Mouse (Mus musculus) kidney, postnatal 14 days (tissue): ENCODE data around the gene Nxf1.
"Not testable (repeated sequence)": the region's sequence is repeated elsewhere in the genome, so short reads cannot be mapped to it uniquely, and the experiment has no call there.

Experiments
- DNase-seq: peaks from one replicate; pipeline ENCODE4 v3.0.0; 2022; ENCODE audit warnings: mixed read lengths

Nxf1 gene

DNA sequence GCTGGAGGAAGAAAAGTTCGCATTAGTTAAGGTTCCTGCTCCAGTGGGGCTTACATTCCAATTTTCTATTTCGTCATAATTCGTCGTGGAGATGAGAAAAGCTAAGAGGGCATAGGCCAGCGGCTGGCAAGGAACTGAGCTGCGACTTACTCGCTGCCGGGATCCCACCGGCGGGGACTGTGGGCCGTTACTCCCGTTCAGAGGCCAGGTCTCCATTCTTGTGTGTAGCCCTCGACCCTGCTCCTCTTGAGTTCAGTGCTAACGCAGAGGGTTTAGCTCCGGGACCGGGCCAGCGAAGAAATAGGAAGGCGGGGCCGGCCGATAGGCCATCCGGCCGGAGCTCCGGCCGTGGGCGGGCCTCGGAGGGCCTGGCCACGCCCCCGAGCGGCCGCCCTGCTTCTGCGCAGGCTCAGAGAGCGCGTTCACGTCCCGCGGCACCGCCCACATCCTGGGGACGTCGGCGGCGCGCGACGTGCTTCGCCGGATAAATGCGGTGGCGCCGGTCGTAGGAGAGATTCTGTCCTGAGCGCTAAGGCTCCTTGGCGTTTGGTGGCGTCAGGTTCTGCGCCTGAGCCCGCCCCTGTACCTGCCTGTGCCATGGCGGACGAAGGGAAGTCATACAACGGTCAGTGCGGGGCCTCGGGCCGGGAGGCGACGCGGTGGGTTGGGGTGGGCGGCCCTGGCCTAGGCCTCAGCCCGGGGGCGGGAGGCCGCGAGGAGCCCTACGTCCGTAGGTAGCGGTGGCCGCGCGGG, at the start of gene Nxf1:
Gene Nxf1 (plus strand): TSS at position 439 of the 753 bp plus-strand sequence.
- DNase-seq = peak; percentile 97

DNA sequence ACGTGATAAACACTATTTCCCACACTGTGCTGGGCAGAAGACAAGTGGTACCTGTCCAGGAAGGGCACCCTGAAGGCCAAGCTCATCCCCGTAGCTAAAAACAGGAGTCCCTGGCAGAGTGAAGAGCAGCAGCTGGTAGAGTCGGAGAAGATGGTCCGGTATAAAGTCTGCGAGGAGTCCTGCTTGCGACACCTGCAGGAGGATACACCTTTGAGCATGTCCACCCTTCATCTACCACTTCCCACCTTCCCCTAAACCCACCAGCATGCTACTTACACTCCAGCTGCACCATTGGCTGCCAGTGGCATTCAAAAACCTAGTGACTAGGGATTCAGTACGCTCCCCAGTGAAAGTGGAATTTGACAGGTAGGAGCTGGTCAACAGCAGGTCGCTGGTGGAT, 47.9 kb upstream of the Nxf1 start:
- DNase-seq = no peak

DNA sequence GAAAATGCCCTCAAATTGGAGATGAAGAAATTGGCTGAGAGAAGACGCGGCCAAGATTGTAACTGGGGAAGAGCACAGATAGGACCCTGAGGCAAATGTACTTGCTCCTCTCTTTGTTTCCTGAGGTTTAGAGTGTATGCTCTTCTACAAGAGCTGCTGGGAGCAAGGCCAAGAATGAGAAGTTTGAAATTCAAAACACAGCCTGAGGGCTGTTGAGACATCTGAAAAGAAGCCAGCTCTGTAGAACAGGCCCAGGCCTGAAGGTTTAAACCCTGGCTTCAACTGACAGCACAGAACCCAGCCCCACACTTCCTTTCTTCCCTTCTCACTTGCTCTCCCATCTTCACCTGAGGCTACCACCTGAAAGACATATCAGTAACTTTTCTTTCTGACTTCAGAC, 46.8 kb upstream of the Nxf1 start:
- no peak for DNase-seq

DNA sequence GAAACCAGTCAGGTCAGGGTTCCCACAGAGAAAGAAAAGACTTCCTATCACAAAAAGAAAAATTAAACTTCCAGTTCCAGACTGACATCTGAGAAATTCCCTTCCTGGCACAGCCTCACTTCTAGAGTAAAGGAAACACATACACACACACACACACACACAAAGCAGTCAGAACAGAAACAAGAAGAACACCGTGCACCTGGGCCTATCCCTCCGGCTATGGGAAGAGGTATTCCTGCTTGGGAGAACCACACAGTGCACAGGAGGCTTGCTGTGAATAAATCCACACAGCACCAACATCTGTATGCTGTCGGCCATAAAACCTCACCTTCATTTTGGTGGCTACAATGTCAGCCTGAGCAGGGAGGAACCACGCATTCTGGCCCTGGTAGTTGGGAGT, 45.4 kb upstream of the Nxf1 start:
- DNase-seq = peak; percentile 31

DNA sequence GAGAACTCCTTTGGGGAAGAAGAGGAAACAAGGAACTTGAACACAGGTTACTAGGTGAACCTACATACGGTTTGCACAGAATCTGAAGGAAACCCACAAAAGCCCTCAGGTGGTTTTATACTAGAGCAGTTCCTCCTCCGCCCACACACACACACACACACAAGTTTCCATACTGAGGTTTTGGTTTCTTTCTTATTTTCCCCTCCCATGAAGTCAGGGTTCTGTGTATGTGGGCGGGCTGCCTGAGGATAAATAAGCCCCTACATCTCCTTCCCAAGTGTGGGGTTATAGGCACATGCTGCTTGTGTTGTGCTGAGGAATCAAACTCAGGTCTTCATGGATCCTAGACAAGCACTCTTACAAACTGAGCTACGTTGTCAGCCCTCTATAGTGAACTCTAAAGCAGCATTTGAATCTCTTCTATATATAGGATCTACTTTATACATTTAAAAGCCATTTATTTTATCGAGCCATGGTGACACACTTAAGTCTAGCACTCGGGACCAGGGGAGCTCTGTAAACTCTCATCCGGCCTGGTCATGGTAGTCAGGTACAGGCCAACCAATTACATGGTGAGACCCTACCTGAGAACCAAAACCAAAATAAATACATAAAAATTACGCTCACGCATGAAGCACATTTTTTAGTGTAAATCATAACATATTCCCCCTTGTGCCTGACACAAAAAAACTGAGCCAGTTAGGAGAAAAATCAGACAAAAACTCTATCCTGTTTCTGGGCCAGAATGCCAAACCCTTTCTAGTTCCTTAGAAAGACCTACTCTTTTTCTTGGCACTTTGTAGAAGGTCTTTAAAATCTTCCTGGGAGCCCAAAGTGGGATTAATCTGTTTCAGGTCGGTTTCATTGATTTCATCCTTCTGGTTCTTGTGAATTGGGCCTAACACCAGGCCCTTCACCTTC, 44.7 kb upstream of the Nxf1 start:
- no peak for DNase-seq

DNA sequence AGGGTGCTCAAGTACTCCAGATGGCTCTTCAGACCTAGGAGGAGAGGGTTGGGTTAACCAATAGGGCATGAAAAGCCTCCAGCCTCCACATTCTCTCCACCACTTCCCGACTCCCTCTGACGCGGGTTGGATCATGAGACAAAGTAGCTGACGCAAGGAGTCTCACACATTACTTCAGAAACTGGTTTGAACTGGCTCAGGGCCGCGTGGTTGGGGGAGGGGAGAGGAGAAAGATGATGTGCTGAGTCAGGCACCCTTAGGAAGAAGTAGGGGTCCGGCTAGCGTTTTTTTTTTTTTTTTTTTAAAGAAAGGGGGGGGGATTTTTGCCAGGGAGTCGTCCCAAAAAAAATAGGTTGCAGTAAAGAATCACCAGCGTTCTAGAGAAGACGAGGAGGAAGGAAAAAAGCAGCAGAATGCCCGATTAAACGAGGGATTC, 44.0 kb upstream of the Nxf1 start:
- peak; percentile 89 for DNase-seq

DNA sequence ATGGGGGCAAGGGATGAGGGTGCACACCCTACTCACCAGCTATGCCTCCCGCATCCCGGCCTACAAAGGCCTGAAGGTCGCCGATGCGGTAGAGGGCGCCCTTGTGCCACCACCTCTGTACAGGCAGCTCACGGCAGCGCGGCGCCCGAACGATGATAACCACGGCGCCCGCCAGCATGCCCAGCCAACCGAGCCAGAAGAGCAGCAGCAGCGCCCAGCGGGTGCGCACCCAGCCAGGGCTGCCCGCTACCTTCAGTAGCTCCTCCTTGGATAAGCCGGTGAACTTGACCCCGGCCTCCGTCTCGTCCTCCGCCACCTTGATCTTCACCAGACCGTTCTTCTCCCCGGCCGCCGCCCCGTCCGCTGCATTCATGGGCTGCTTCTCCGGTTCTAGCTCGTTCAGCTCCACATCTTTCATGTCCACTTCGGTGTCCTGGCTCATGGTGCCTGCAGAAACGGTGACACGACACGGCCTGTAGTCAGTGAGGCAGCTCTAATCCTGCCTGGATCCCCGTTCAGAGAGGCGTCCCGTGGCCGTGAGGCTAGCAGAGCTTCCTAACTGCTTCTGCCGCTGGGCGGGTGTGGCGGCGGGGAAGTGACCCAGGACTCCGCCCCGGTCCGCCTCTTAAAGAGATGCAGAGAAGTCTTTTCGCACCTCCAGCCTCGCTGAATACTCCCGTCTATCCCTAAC, 43.4 kb upstream of the Nxf1 start:
- DNase-seq = peak; percentile 95

DNA sequence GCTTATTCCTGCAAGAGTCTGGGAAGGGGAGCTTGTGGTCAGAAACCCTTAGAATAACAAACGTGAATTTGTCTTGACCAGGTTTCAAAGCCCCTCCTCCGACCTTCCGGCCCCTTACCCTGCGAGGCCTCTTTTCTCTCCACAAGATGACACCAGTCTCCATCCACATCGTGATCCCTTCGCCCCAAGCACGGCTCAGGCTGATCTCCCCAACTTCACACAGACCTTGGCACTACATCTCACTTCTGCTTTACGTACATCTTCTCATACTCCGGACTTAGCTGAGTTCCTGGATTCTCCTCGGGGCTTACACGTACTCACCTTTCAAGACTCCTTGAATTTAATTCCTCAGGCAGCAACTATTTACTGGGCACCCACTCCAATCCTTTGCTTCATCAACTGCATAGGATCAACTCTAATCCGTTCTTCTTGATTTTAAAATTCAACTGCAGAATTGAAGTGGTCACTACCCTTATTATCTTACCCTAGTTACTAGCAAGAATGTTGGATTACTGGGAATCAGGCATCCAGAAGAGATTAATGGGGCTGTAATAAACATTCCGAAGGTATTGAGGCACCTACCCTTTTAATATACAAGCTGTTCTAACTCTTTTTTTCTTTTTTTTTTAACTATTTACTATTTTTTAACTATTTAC, 42.7 kb upstream of the Nxf1 start:
- DNase-seq = no peak

DNA sequence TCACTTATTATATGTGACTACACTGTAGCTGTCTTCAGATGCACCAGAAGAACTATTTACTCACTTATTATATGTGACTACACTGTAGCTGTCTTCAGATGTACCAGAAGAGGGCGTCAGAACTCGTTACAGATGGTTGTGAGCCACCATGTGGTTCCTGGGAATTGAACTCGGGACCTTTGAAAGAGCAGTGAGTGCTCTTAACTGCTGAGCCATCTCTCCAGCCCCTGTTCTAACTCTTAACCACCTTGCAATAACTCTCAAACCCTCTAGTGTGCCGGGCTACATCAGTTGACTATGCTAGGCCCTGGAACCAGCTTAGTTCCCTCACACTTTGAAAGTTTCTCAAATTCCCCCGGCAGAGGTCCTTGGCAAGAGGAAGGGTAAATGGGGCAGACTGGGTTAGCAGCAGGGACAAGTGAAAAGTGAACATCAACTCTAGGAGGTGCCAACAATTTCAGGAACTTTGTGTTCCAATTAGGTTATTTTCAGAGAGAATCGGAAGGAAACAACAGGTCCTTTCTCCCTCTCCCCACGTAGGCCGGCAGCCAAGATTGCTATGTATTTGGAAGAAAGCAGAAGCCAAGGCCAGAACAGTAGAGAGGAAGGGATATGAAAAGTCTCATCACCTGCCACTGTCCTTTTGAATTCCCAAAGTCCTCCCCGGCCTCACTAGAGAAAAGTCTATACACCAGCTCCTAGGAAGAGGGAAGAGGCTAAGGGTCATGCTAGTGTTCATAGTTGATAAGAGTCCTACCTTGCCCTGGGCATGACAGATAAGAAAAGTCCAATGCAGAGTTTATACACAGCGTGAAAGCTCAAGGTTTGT, 42.0 kb upstream of the Nxf1 start:
- peak; percentile 43 for DNase-seq

DNA sequence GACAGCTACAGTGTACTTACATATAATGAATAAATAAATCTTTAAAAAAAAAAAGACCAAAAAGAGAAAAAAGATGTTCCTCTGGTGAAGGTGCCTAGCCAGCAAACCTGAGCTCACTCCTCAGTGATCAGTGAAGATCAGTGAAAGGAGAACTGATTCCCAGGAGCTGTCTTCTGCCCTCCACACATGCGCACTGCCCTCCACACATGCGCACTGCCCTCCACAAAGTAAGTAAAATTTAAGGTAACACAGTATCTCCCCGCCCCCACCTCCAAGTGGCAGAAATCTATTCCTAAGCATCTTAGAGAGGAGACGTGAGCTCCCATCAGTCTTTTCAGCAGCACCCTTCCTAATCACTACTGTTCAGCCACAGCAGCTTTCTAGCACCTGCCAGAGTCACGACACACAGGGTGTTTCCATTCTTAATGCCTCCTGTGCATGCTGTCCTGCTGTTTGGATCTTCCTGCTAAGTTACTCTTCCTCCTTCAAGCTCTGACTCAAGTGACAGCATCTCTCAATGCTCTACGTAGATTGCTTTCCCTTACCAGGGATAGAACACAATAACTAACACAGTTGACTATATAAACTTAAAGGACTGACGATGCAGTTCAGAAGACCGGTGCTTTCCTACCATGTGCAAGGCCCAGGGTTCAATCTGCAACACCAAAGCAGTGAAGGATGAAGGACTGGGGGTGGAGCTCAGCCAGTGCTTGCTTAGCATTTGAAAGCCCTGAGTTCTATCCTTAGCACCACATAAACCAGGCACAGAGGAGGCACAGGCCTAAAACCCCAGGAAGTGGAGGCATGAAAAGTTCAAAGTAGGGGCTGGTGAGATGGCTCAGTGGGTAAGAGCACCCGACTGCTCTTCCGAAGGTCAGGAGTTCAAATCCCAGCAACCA, 40.8 kb upstream of the Nxf1 start:
- no peak for DNase-seq

DNA sequence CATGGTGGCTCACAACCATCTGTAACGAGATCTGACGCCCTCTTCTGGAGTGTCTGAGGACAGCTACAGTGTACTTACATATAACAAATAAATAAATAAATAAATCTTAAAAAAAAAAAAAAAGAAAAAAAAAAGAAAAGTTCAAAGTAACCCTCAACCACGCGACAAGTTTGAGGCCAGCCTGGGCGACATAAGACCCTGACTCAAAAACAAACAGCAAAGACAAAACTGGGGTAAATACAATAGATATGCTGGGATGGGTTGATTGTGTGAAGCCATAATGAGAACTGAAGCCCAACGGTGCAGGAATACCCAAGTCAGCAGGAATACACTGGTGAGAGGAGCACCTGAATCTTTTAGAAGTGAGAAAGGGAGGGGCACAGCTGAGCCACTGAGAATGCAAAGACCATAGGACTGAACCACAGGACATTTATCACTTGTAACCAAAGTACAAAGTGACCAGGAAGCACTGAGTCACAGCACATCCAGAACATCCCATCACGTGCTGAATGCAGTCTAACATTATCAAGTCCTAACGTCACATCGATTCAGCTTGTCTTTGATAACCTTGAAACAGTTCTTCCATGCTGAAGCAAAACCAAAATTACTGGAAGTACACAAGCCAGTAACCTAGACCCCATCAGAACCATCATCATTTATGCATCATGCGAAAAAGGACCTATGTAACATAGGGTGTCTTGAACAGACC, 40.0 kb upstream of the Nxf1 start:
- no peak for DNase-seq

DNA sequence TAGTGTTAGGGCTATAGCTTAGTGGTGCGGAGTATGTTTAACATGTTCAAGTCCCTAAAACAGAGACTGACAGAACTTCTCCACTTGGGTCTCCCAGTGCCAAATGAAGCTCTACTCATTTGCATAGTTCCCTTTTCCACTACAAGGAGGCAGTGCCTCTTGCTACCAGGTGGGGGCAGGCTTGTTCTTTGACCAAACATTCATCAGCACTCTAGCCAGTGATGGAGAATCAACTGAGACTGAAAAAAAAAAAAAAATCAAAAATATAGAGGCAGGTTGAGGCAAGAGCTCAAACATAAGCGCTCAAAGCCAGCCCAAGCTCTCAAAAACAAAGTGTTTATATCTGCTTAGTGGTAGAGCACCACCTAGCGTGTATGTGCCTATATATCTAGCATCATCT, 38.5 kb upstream of the Nxf1 start:
- DNase-seq = peak; percentile 64

DNA sequence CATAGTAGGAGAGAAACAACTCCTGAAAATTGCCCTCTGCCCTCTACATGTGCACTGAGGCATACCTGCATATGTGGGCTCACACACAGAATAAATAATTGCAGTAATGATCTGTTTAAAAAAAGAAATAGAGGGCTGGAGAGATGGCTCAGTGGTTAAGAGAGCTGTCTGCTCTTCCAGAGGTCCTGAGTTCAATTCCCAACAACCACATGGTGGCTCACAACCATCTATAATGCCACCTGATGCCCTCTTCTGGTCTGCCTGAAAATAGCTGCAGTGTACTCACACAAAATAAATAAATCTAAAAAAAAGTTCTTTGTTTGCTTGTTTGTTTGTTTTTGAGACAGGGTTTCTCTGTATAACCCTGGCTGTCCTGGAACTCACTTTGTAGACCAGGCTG, 37.8 kb upstream of the Nxf1 start:
- not testable (repeated sequence) for DNase-seq

DNA sequence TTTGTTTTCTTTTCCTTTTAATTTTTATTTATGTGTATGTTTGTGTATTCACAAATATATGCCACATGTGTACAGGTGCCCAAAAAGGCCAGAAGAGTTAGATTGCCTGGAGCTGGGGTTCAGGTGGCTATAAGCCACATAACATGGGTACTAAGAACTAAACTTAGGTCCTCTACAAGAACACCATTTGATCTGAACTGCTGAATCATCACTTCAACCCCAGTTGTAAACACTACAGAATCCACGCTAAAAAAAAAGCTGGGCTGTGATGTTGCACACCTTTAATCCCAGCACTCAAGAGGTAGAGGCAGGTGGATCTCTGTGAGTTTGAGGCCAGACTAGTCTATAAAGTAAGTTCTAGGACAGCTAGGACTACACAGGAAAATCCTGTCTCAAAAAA, 35.5 kb upstream of the Nxf1 start:
- DNase-seq = no peak

DNA sequence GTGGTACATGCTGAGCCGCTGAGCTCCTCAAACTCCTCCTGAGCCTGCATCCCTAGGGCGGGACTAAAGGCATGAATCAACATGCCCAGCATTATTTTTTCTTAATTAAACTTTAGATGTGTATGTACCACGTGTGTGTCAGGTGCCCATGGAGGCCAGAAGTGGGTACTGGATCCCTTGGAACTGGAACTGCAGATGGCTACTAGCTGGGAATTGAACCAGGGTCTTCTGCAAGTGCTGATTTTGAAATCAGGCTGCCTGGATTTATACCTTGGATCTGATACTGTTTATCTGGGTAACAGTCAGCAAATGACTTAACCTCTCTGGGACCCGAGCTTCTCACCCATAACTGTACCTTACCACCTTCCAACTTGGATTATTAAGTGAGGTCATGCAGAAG, 34.9 kb upstream of the Nxf1 start:
- DNase-seq = no peak

DNA sequence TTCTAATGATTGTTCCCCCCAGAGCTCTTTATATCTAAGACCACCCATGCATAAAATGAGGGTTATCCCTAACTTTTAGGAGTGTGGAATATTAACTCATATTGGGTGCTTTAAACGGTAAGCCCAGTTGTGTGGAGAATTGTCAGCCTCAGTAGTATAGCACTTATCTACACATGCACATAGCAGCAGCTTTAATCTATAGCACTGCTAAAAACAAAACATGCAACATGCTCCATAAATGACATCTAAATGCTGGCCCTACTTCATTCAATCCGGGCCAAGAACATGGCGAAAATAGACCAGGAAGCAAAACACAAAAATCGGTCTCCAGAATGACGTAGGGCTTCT, 34.3 kb upstream of the Nxf1 start:
- DNase-seq = no peak

DNA sequence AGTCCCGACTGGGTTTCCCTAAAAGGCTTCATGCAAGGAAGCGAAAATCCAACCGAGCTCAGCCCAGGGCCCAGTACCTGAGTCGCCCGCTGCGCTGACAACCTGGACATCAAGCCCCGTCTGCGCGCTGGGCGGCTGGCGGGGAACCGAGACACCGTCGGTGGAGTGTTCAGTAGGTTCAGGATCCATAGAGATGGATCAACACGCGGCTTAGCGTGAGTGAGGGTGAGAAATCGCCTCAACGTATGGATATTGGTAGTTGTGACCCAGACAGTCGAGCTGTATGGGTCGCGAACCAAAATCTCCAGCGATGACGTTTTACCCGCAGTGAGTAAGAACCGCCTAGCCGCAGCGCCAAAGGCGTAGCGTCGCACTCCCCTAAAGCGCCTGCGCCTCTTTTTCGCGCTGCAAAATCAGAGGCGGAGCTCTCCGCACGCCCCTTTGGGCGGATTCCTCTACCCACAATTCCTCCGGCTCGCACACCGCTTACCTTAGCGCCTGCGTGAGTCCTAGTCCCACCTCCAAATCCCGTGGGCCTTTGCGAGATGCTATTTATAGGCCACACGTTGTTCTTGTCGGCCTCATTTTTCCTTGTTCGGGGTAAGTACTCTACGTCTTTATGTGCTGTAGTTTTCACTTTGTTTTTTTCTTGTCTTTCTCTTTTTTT, 33.8 kb upstream of the Nxf1 start, which contains the start of gene Slc3a2:
Gene Slc3a2 (minus strand): TSS at position 463 of the 667 bp plus-strand sequence.
- DNase-seq = peak; percentile 98

DNA sequence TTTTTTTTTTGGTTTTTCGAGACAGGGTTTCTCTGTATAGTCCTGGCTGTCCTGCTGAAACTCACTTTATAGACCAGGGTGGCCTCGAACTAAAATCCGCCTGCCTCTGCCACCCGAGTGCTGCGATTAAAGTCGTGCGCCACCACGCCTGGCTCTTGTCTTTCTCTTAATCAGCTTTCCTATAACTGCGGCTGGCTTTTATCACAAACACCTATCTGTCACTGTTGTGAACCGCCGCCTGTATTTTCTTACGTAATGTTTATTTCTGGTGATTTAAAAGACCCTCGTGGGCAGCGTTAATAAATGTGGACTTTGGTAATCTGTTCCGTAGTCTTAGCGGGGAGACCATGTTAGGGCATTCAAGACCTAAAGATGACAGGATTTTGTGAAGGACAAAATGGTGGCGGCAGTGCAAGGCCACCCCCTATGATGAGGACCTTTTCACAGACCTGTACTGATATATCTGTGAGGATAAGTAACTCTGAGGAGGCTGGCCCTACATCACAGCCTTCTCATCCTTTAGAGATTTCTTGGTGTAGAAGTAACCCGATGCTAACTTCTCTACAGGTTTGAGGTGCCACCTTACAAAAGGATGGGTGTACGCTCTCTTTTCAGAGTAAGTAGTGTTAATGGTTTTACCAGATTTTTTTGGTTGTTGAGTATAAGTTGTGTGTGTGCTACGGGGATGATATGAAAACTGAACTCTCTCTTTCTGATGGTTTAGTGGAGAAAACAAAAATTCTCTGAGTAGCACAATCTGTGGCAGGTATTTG, 33.1 kb upstream of the Nxf1 start:
- no peak for DNase-seq

DNA sequence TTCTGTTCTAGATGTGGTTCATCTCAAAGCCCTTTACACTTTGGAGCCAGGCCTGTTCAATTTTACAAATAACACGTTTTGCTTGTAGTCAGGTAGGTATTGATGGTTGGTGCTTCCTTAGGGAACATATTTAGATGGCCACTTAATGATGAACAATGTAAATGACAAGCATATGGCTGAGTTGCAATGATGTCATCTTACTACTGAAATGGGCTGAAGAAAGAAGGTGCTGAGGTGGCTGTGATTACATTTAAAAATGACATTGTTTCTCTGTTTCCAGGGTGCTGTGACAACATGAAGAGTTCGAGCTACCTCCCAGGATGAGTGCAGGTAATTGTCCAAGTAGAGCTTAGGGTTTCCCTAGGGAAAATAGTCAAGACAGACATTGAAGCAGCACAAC, 32.5 kb upstream of the Nxf1 start:
- DNase-seq = no peak
